Mouse (Mus musculus) heart, adult 2 months (tissue): Measurements from ENCODE around the gene A730061H03Rik. TPM values are rescaled to one million over a fixed set of nuclear protein-coding genes. Genes with fewer than 3 reads are reported as not detected.
A peak's percentile ranks its signal among the peaks of the same experiment; 100 is the strongest.

Experiments used
- DNase-seq, 2 experiments: peaks; one replicate each; pipeline ENCODE4 v3.0.0; 2021
- H3K27ac ChIP-seq: fragments of 200-600 bp; 2 replicates; pipeline ENCODE4 v1.8.1; 2022
- H3K27me3 ChIP-seq: fragments of 200-500 bp; 2 replicates; pipeline ENCODE4 v1.6.1; 2012; ENCODE audit warnings: mild to moderate bottlenecking, low read length, inconsistent platforms, mixed read lengths; ENCODE audit not compliant: control insufficient read depth, insufficient read depth
- H3K36me3 ChIP-seq: fragments of 200-500 bp; 2 replicates; pipeline ENCODE4 v1.6.1; 2012; ENCODE audit warnings: low read length, inconsistent platforms; ENCODE audit not compliant: control insufficient read depth, insufficient read depth
- H3K4me1 ChIP-seq: fragments of 200-500 bp; 2 replicates; pipeline ENCODE4 v1.6.1; 2011; ENCODE audit warnings: low read length; ENCODE audit not compliant: control insufficient read depth, insufficient read depth
- H3K4me3 ChIP-seq: fragments of 200-600 bp; 2 replicates; pipeline ENCODE4 v1.8.1; 2022
- H3K79me2 ChIP-seq: fragments of 200-500 bp; replicated peaks from 2 replicates; pipeline ENCODE4 v1.6.1; 2012; ENCODE audit warnings: mild to moderate bottlenecking, inconsistent platforms, low read length, moderate library complexity, mixed read lengths; ENCODE audit not compliant: control insufficient read depth, insufficient read depth
- H3K9ac ChIP-seq: fragments of 200-500 bp; 2 replicates; pipeline ENCODE4 v1.6.1; 2012; ENCODE audit warnings: low read depth, mild to moderate bottlenecking, control low read depth, inconsistent platforms, low read length, mixed read lengths
- CTCF ChIP-seq: fragments of 200-600 bp; IDR thresholded peaks from 2 replicates; pipeline ENCODE4 v1.8.1; 2022; ENCODE audit warnings: antibody characterized with exemption, mild to moderate bottlenecking, moderate library complexity
- EP300 ChIP-seq: fragments of 200-500 bp; IDR thresholded peaks from 2 replicates; pipeline ENCODE4 v1.6.1; 2011; ENCODE audit warnings: low read depth, low read length, control low read depth; ENCODE audit not compliant: insufficient read depth
- POLR2A ChIP-seq: fragments of 200-500 bp; IDR thresholded peaks from 2 replicates; pipeline ENCODE4 v1.6.1; 2011; ENCODE audit warnings: mild to moderate bottlenecking, low read depth, low read length, control low read depth; ENCODE audit not compliant: insufficient read depth
- WGBS: fragments of 180-500 bp; shearing (Covaris S2); methylation state at CpG from one replicate; pipeline ENCODE4 v1.1.7; 2018; 5-methylcytosine and 5-hydroxymethylcytosine counted together
- intact Hi-C: fragments of 180-260 bp; cut with DNase I; formaldehyde crosslinking; loops from one replicate; pipeline ENCODE4 v1.15.1; 2025
- polyA plus RNA-seq: library from polyadenylated mRNA; depleted of rRNA; stranded (reverse); fragments of >200 nt; gene quantifications from 2 replicates; pipeline ENCODE4 v1.2.3, GENCODE M21; 2012
- total RNA-seq, 2 experiments: library from RNA; stranded (reverse); gene quantifications; 2 replicates each; pipeline ENCODE4 v1.2.3; 2021

Gene A730061H03Rik
- total and polyA plus RNA-seq, 3 experiments = 0.74 TPM; not detected in 2

GRCm38 (mm10) chr14:55559799-55560201 lies 406 bp downstream of the A730061H03Rik start, which contains the start of gene Dcaf11:
TSS of gene Dcaf11 (plus strand) at chr14:55560006.
- H3K9ac ChIP-seq = peak within 1 kb of the TSS; percentile 87
- H3K27me3 ChIP-seq = no peaks in the 10 kb centered on the region
- H3K4me1 ChIP-seq = peaks cover 3% of the 10 kb centered on the region
- intact Hi-C loops = loop anchor here (1.0 to 2.0 kb wide), 3 partner anchors 19 to 43 kb away; partner anchors contain the start of genes Irf9, Pck2 and Psme1
- H3K36me3 ChIP-seq = no peaks in the 10 kb centered on the region
- H3K79me2 ChIP-seq = no peaks in the 10 kb centered on the region
- H3K4me3 ChIP-seq = peak within 1 kb of the TSS; percentile 91
- under 1% methylated on average over 27 of the region's 27 CpGs for WGBS
- DNase-seq = peak; percentile 90 to 94
- peak within 1 kb of the TSS; percentile 98 for H3K27ac ChIP-seq
- no peak; the same call in 1 of the 2 replicates for TF ChIP-seq EP300
- TF ChIP-seq POLR2A = peak; percentile 66; the same call in 1 of the 2 replicates
- peak; percentile 52 for TF ChIP-seq CTCF

- intact Hi-C loops = loop anchor here (2.0 kb wide), 1 partner anchor 18 kb away; the partner anchor contains the start of gene Pck2
- H3K4me1 ChIP-seq = peaks cover 3% of the 10 kb centered on the region
- peak overlapping the region; percentile 91 for H3K4me3 ChIP-seq
- no peak for TF ChIP-seq EP300
- TF ChIP-seq CTCF = peak; percentile 24; the same call in 1 of the 2 replicates
- no peak for TF ChIP-seq POLR2A
- no peak overlapping the region for H3K9ac ChIP-seq
- H3K27ac ChIP-seq = peak overlapping the region; percentile 98
- no peak for DNase-seq
- H3K36me3 ChIP-seq = no peaks in the 10 kb centered on the region
- 54% methylated on average over 6 of the region's 6 CpGs for WGBS
- H3K79me2 ChIP-seq = no peaks in the 10 kb centered on the region
- H3K27me3 ChIP-seq = no peaks in the 10 kb centered on the region
These were observed 1.3 kb downstream of the A730061H03Rik start for GRCm38 (mm10) chr14:55558740-55559448.

DNA sequence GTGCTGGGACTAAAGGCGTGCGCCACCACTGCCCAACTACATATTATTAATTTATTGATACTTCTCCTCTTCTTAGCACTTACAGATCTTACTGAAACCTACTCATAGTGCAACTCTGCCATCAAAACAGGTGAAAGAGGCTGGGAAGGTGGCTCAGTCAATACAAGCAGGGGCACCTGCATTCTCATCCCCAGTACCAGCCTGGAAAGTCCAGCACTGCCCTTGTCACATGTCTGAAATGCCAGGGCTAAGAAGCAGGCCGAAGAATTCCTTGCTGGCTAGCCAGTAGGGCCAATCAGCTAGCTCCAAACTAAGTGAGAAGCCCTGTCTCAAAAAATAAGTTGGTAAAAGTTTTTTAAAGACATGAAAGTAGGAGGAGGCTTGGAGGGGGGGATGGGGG lies 2.6 kb downstream of the A730061H03Rik start:
- DNase-seq = no peak
- no peak overlapping the region for H3K9ac ChIP-seq
- no peak overlapping the region for H3K4me3 ChIP-seq
- peaks cover 3% of the 10 kb centered on the region for H3K4me1 ChIP-seq
- no peaks in the 10 kb centered on the region for H3K79me2 ChIP-seq
- TF ChIP-seq EP300 (no peak), POLR2A (no peak), CTCF (no peak)
- H3K27ac ChIP-seq = peak overlapping the region; percentile 68
- no peaks in the 10 kb centered on the region for H3K36me3 ChIP-seq
- H3K27me3 ChIP-seq = no peaks in the 10 kb centered on the region
- intact Hi-C loops = loop anchor here (1.0 kb wide), 1 partner anchor 60 kb away; no protein-coding TSS in a partner anchor
- WGBS = 79% methylated on average over 3 of the region's 3 CpGs

GRCm38 (mm10) chr14:55557003-55557402 lies 3.2 kb downstream of the A730061H03Rik start:
- DNase-seq = peak; percentile 79 to 82
- WGBS = 17% methylated on average over 5 of the region's 5 CpGs
- intact Hi-C loops = loop anchor here (1.0 kb wide), 1 partner anchor 60 kb away; no protein-coding TSS in a partner anchor
- no peak overlapping the region for H3K9ac ChIP-seq
- no peaks in the 10 kb centered on the region for H3K27me3 ChIP-seq
- H3K79me2 ChIP-seq = no peaks in the 10 kb centered on the region
- no peak overlapping the region for H3K4me3 ChIP-seq
- H3K4me1 ChIP-seq = peaks cover 3% of the 10 kb centered on the region
- H3K27ac ChIP-seq = peak overlapping the region; percentile 68
- no peak for TF ChIP-seq POLR2A
- no peak; the same call in none of the 2 replicates for TF ChIP-seq CTCF
- TF ChIP-seq EP300 = peak; percentile 66; the same call in 1 of the 2 replicates
- H3K36me3 ChIP-seq = no peaks in the 10 kb centered on the region

DNA sequence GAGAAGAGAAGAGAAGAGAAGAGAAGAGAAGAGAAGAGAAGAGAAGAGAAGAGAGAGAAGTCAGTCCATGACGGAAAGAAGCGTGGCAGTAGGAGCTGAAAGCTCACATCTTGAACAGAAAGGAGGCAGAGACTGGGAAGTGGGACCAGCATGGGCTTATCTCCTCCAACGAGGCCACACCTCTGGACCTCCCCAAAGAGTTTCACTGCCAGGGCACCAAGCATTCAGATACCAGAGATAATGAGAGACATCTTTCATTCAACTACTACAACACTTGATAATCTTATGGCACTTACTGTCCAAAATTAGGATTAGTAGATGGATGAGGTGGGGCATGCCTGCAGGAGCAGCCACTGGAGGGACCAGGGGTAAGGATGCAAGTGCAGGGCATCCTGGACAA lies 4.4 kb downstream of the A730061H03Rik start:
- no peaks in the 10 kb centered on the region; the same call in 1 of the 2 replicates for H3K4me1 ChIP-seq
- no peaks in the 10 kb centered on the region for H3K79me2 ChIP-seq
- intact Hi-C loops = no loop called here
- no peak overlapping the region for H3K27ac ChIP-seq
- H3K9ac ChIP-seq = no peak overlapping the region
- no peaks in the 10 kb centered on the region for H3K36me3 ChIP-seq
- WGBS = 70% methylated on average over 3 of the region's 3 CpGs
- H3K4me3 ChIP-seq = no peak overlapping the region
- DNase-seq = no peak
- no peaks in the 10 kb centered on the region for H3K27me3 ChIP-seq
- TF ChIP-seq CTCF (no peak), EP300 (no peak), POLR2A (no peak)

- intact Hi-C loops = no loop called here
- Histone ChIP-seq H3K27me3 (no peaks in the 10 kb centered on the region), H3K4me3 (no peak overlapping the region), H3K27ac (no peak overlapping the region), H3K36me3 (no peaks in the 10 kb centered on the region), H3K9ac (no peak overlapping the region), H3K79me2 (no peaks in the 10 kb centered on the region), H3K4me1 (no peaks in the 10 kb centered on the region; the same call in 1 of the 2 replicates)
- no peak for DNase-seq
- TF ChIP-seq POLR2A (no peak), CTCF (no peak), EP300 (no peak)
These were observed 5.6 kb downstream of the A730061H03Rik start for GRCm38 (mm10) chr14:55554635-55555034.
